ENCODE assay signal across 19 mouse cellular contexts in the genomic region with DNA sequence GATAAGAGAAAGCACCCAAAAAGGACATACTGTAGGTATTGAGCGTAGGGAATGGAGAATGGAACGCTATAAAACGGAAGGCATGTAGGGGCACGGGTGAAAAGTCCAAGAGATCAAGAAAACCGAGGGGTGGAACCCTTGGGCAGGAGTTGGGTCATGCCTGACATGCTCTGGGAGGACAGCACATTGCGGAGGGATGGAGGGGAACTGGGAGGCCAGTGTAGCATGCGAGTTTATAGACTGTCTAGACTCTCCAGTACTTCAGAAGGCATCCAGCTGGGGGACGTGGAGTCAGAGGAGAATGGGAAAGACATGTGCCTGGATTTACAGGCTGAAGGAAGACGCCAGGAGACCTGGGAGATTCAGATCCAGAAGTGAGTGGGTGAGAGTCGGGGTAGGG. TPM values are rescaled to one million over a fixed set of nuclear protein-coding genes. Genes with fewer than 3 reads are reported as not detected.
A peak's percentile ranks its signal among the peaks of the same experiment; 100 is the strongest.
DNase-seq lines count a peak whose midpoint lies in the region; ATAC-seq and TF ChIP-seq lines count a peak whose summit lies in the region.
"Had no signal": no experiment of that assay in that cellular context is flagged by ENCODE, and none has a peak within 500 bp of the region (broad histone marks: within the 10 kb centered on the region; RNA-seq: fewer than 3 reads in every experiment).

No protein-coding gene starts in this region.

- H3K4me2 ChIP-seq in forebrain, postnatal 0 days (ENCODE audit: low read depth): no peak overlapping the region
- H3K4me2 ChIP-seq in kidney, embryonic 14.5 days (replicated peaks; ENCODE audit: low read depth, low read length): no peak overlapping the region
- no peak overlapping the region for H3K4me2 ChIP-seq in limb, embryonic 15.5 days
- no peak overlapping the region for H3K4me2 ChIP-seq in midbrain, embryonic 13.5 days (replicated peaks)
- H3K4me2 ChIP-seq: embryonic facial prominence, embryonic 12.5 days; forebrain, embryonic 13.5 days; heart, embryonic 12.5 days; hindbrain, embryonic 15.5 days had no signal

- no peak for TF ChIP-seq CTCF in forebrain, postnatal 0 days (IDR thresholded peaks at IDR 0.05; ENCODE audit: low read depth)

- no peak overlapping the region for H3K9ac ChIP-seq in forebrain, postnatal 0 days
- no peak overlapping the region for H3K9ac ChIP-seq in kidney, embryonic 14.5 days (ENCODE audit: low read depth, low read length)
- H3K9ac ChIP-seq in limb, embryonic 15.5 days: no peak overlapping the region
- H3K9ac ChIP-seq in midbrain, embryonic 13.5 days (replicated peaks): no peak overlapping the region
- H3K9ac ChIP-seq: embryonic facial prominence, embryonic 12.5 days; forebrain, embryonic 13.5 days; heart, embryonic 12.5 days; hindbrain, embryonic 15.5 days had no signal

- peak; percentile 8 for DNase-seq in forebrain, embryonic 10.5 days (ENCODE audit: extremely low spot score, low spot score)
- DNase-seq in forebrain, postnatal 0 days: no peak
- DNase-seq in kidney, adult 8-10 months: no peak
- DNase-seq in limb, embryonic 10.5 days (ENCODE audit: low spot score): no peak
- DNase-seq: adrenal gland, postnatal 10 days; cerebellum, adult 11 months; cerebellum, adult 8-10 months; cerebellum, postnatal 14 days; embryo, embryonic 11 days; gastrocnemius, adult 2 months; gastrocnemius, postnatal 25 days had no signal

- no peaks in the 10 kb centered on the region for H3K9me3 ChIP-seq in forebrain, embryonic 10.5 days
- no peaks in the 10 kb centered on the region for H3K9me3 ChIP-seq in forebrain, postnatal 0 days (ENCODE audit: low read length)
- no peaks in the 10 kb centered on the region for H3K9me3 ChIP-seq in kidney, embryonic 14.5 days (ENCODE audit: control insufficient read depth, low read length)
- H3K9me3 ChIP-seq in limb, embryonic 10.5 days (replicated peaks): no peaks in the 10 kb centered on the region
- H3K9me3 ChIP-seq in limb, embryonic 15.5 days: no peaks in the 10 kb centered on the region
- H3K9me3 ChIP-seq in midbrain, embryonic 13.5 days: no peaks in the 10 kb centered on the region
- H3K9me3 ChIP-seq: embryonic facial prominence, embryonic 12.5 days; forebrain, embryonic 13.5 days; heart, embryonic 12.5 days; hindbrain, embryonic 15.5 days had no signal

- no peak for ATAC-seq in forebrain, postnatal 0 days
- ATAC-seq in kidney, embryonic 14.5 days (ENCODE audit: low FRiP score, low TSS enrichment): peak; percentile 61
- no peak for ATAC-seq in limb, embryonic 15.5 days (ENCODE audit: insufficient number of reproducible peaks, low FRiP score, low TSS enrichment, low read depth)
- ATAC-seq in midbrain, embryonic 13.5 days: no peak
- ATAC-seq: forebrain, embryonic 13.5 days had no signal

- H3K36me3 ChIP-seq in forebrain, embryonic 10.5 days (replicated peaks): 0 out of 2 replicates have a peak, but pooled peaks cover 3% of the 10 kb centered on the region
- H3K36me3 ChIP-seq in forebrain, postnatal 0 days (ENCODE audit: insufficient read depth): no peaks in the 10 kb centered on the region
- H3K36me3 ChIP-seq in kidney, embryonic 14.5 days (ENCODE audit: control insufficient read depth, insufficient read depth, low read length): peaks cover 6% of the 10 kb centered on the region; the same call in 1 of the 2 replicates
- H3K36me3 ChIP-seq in limb, embryonic 10.5 days: peaks cover 3% of the 10 kb centered on the region; the same call in 1 of the 2 replicates
- peaks cover 23% of the 10 kb centered on the region for H3K36me3 ChIP-seq in limb, embryonic 15.5 days
- no peaks in the 10 kb centered on the region for H3K36me3 ChIP-seq in midbrain, embryonic 13.5 days
- H3K36me3 ChIP-seq: heart, embryonic 12.5 days; hindbrain, embryonic 15.5 days had no signal

- peaks cover 14% of the 10 kb centered on the region for H3K4me1 ChIP-seq in forebrain, embryonic 10.5 days
- H3K4me1 ChIP-seq in forebrain, postnatal 0 days (ENCODE audit: insufficient read depth): no peaks in the 10 kb centered on the region
- peaks cover 25% of the 10 kb centered on the region for H3K4me1 ChIP-seq in kidney, embryonic 14.5 days (ENCODE audit: control insufficient read depth, insufficient read depth, low read length)
- H3K4me1 ChIP-seq in limb, embryonic 10.5 days: peaks cover 22% of the 10 kb centered on the region
- peaks cover 27% of the 10 kb centered on the region for H3K4me1 ChIP-seq in limb, embryonic 15.5 days
- H3K4me1 ChIP-seq in midbrain, embryonic 13.5 days (replicated peaks): no peaks in the 10 kb centered on the region; the same call in 1 of the 2 replicates
- H3K4me1 ChIP-seq: forebrain, embryonic 13.5 days; heart, embryonic 12.5 days; hindbrain, embryonic 15.5 days had no signal

- H3K27me3 ChIP-seq in forebrain, embryonic 10.5 days (ENCODE audit: poor library complexity, severe bottlenecking): no peaks in the 10 kb centered on the region
- H3K27me3 ChIP-seq in forebrain, postnatal 0 days (ENCODE audit: insufficient read depth, low read length): no peaks in the 10 kb centered on the region
- no peaks in the 10 kb centered on the region for H3K27me3 ChIP-seq in kidney, embryonic 14.5 days (ENCODE audit: control insufficient read depth, insufficient read depth, low read length)
- no peaks in the 10 kb centered on the region for H3K27me3 ChIP-seq in limb, embryonic 10.5 days (ENCODE audit: low read depth, poor library complexity, severe bottlenecking)
- no peaks in the 10 kb centered on the region for H3K27me3 ChIP-seq in limb, embryonic 15.5 days
- H3K27me3 ChIP-seq in midbrain, embryonic 13.5 days: no peaks in the 10 kb centered on the region
- H3K27me3 ChIP-seq: embryonic facial prominence, embryonic 12.5 days; forebrain, embryonic 13.5 days; heart, embryonic 12.5 days; hindbrain, embryonic 15.5 days had no signal

- no peak overlapping the region for H3K4me3 ChIP-seq in forebrain, embryonic 10.5 days
- H3K4me3 ChIP-seq in forebrain, postnatal 0 days (ENCODE audit: low read depth, low read length): no peak overlapping the region
- no peak overlapping the region for H3K4me3 ChIP-seq in kidney, embryonic 14.5 days (ENCODE audit: low read length)
- H3K4me3 ChIP-seq in limb, embryonic 10.5 days: no peak overlapping the region
- no peak overlapping the region for H3K4me3 ChIP-seq in limb, embryonic 15.5 days
- no peak overlapping the region for H3K4me3 ChIP-seq in midbrain, embryonic 13.5 days (replicated peaks)
- H3K4me3 ChIP-seq: embryonic facial prominence, embryonic 12.5 days; forebrain, embryonic 13.5 days; gastrocnemius, adult 2 months; heart, embryonic 12.5 days; hindbrain, embryonic 15.5 days had no signal

- H3K27ac ChIP-seq in forebrain, embryonic 10.5 days: no peak overlapping the region
- no peak overlapping the region for H3K27ac ChIP-seq in forebrain, postnatal 0 days (ENCODE audit: low read depth, low read length)
- H3K27ac ChIP-seq in kidney, embryonic 14.5 days (ENCODE audit: low read depth, low read length): peak overlapping the region; percentile 55
- H3K27ac ChIP-seq in limb, embryonic 10.5 days: peak overlapping the region; percentile 50
- peak overlapping the region; percentile 38 for H3K27ac ChIP-seq in limb, embryonic 15.5 days
- no peak overlapping the region for H3K27ac ChIP-seq in midbrain, embryonic 13.5 days
- H3K27ac ChIP-seq: embryonic facial prominence, embryonic 12.5 days; forebrain, embryonic 13.5 days; gastrocnemius, adult 2 months; hindbrain, embryonic 15.5 days had no signal

- WGBS in forebrain, embryonic 10.5 days: 91% methylated on average over 10 of the region's 10 CpGs
- WGBS in forebrain, postnatal 0 days: 93% methylated on average over 10 of the region's 10 CpGs
- WGBS in kidney, embryonic 14.5 days: 46% methylated on average over 10 of the region's 10 CpGs
- WGBS in limb, embryonic 10.5 days: 84% methylated on average over 10 of the region's 10 CpGs
- WGBS in limb, embryonic 15.5 days: 71% methylated on average over 10 of the region's 10 CpGs
- 89% methylated on average over 10 of the region's 10 CpGs for WGBS in midbrain, embryonic 13.5 days

RNA-seq across cellular contexts. Expression of a gene that starts 46.5 kb away (rescaled TPM):
- polyA plus RNA-seq in forebrain, embryonic 10.5 days (2016; fragmentation: Nextera tagmentation; extraction: Ambion mirVana): 35.5 and 36.0 TPM in 2 replicates
- total RNA-seq in forebrain, postnatal 0 days (2014; rRNA removed): 14.0 and 19.1 TPM in 2 replicates
- 38.9 and 42.1 TPM in 2 replicates for polyA plus RNA-seq in forebrain, postnatal 0 days (2015; fragmentation: Nextera tagmentation; extraction: Ambion mirVana)
- polyA plus RNA-seq in kidney, embryonic 14.5 days (2014; fragmentation: Nextera tagmentation; extraction: Ambion mirVana): 48.7 and 57.3 TPM in 2 replicates
- 25.5 and 33.4 TPM in 2 replicates for polyA plus RNA-seq in limb, embryonic 10.5 days (2016; fragmentation: Nextera tagmentation; extraction: Ambion mirVana)
- polyA plus RNA-seq in limb, embryonic 15.5 days (2015; fragmentation: Nextera tagmentation; extraction: Ambion mirVana): 26.8 and 29.1 TPM in 2 replicates
- 33.3 and 35.9 TPM in 2 replicates for polyA plus RNA-seq in midbrain, embryonic 13.5 days (2015; fragmentation: Nextera tagmentation; extraction: Ambion mirVana)
- total RNA-seq: MEL had no signal

Comparison
In these comparisons a context has a peak if more than half of its experiments do, and no peak if none do; other contexts are left out.
1. H3K27ac ChIP-seq: peak in kidney, embryonic 14.5 days (single experiment), limb, embryonic 10.5 days (single experiment) and limb, embryonic 15.5 days (single experiment); none in forebrain, embryonic 10.5 days (single experiment), forebrain, postnatal 0 days (single experiment) and midbrain, embryonic 13.5 days (single experiment).